Mouse (Mus musculus) limb, embryonic 13.5 days (tissue): Measurements from ENCODE around the gene B3gnt7. TPM values are rescaled to one million over a fixed set of nuclear protein-coding genes. Genes with fewer than 3 reads are reported as not detected.

ENCODE experiments used
- ATAC-seq: fragments of 200-750 bp; cut with Nextera tagmentation; 2 replicates; pipeline ENCODE4 v1.8.0; 2017; ENCODE audit warnings: low read depth, moderate number of reproducible peaks, moderate TSS enrichment; ENCODE audit not compliant: low FRiP score
- H3K27ac ChIP-seq: fragments of 300-500 bp; sonication (generic); 2 replicates; pipeline ENCODE4 v1.5.1; 2015; ENCODE audit warnings: inconsistent platforms, mild to moderate bottlenecking, moderate library complexity
- H3K27me3 ChIP-seq: fragments of 300-500 bp; sonication (generic); 2 replicates; pipeline ENCODE4 v1.6.1; 2015; ENCODE audit warnings: mild to moderate bottlenecking, inconsistent platforms
- H3K36me3 ChIP-seq: fragments of 300-500 bp; sonication (generic); 2 replicates; pipeline ENCODE4 v1.6.1; 2015; ENCODE audit warnings: inconsistent platforms, mild to moderate bottlenecking, moderate library complexity
- H3K4me1 ChIP-seq: fragments of 300-500 bp; sonication (generic); 2 replicates; pipeline ENCODE4 v1.6.1; 2015; ENCODE audit warnings: inconsistent platforms
- H3K4me2 ChIP-seq: fragments of 300-500 bp; sonication (generic); replicated peaks from 2 replicates; pipeline ENCODE4 v1.6.1; 2015; ENCODE audit warnings: inconsistent platforms, mild to moderate bottlenecking, moderate library complexity
- H3K4me3 ChIP-seq: fragments of 300-500 bp; sonication (generic); 2 replicates; pipeline ENCODE4 v1.5.1; 2015; ENCODE audit warnings: moderate library complexity, mild to moderate bottlenecking, inconsistent platforms
- H3K9ac ChIP-seq: fragments of 300-500 bp; sonication (generic); 2 replicates; pipeline ENCODE4 v1.6.1; 2015; ENCODE audit warnings: mild to moderate bottlenecking, inconsistent platforms
- H3K9me3 ChIP-seq: fragments of 300-500 bp; sonication (generic); 2 replicates; pipeline ENCODE4 v1.6.1; 2016; ENCODE audit warnings: inconsistent platforms
- WGBS: fragments of 180-500 bp; shearing (Covaris S2); methylation state at CpG from one replicate; pipeline ENCODE4 v1.1.7; 2015; 5-methylcytosine and 5-hydroxymethylcytosine counted together
- polyA plus RNA-seq: library from polyadenylated mRNA; unstranded; fragments of >200 nt; fragmentation: Nextera tagmentation; extraction: Ambion mirVana; gene quantifications from 2 replicates; pipeline ENCODE4 v1.2.1, GENCODE M21; 2015

Gene B3gnt7
- polyA plus RNA-seq, 1 experiment from 2014 or later, result 9.6 TPM

- Histone ChIP-seq H3K4me1 (no peaks in the 10 kb centered on the region), H3K9ac (no peak overlapping the region), H3K9me3 (no peaks in the 10 kb centered on the region), H3K36me3 (no peaks in the 10 kb centered on the region), H3K4me2 (no peak overlapping the region), H3K27ac (no peak overlapping the region), H3K4me3 (no peak overlapping the region), H3K27me3 (no peaks in the 10 kb centered on the region)
- 90% methylated on average over 5 of the region's 5 CpGs for WGBS
- no peak for ATAC-seq
These were observed 18.5 kb upstream of the B3gnt7 start for GRCm38 (mm10) chr1:86284101-86284500.

GRCm38 (mm10) chr1:86285295-86285694, 17.3 kb upstream of the B3gnt7 start:
- Histone ChIP-seq H3K36me3 (no peaks in the 10 kb centered on the region), H3K9ac (no peak overlapping the region), H3K27ac (no peak overlapping the region), H3K4me1 (no peaks in the 10 kb centered on the region), H3K9me3 (no peaks in the 10 kb centered on the region), H3K27me3 (no peaks in the 10 kb centered on the region), H3K4me3 (no peak overlapping the region), H3K4me2 (no peak overlapping the region)
- ATAC-seq, result no peak
- WGBS, result 78% methylated on average over 6 of the region's 6 CpGs

- H3K36me3 ChIP-seq, result no peaks in the 10 kb centered on the region
- H3K27ac ChIP-seq, result no peak overlapping the region
- 86% methylated on average over 4 of the region's 4 CpGs for WGBS
- H3K4me2 ChIP-seq, result no peak overlapping the region
- no peak overlapping the region for H3K4me3 ChIP-seq
- no peak for ATAC-seq
- H3K9ac ChIP-seq, result no peak overlapping the region
- no peaks in the 10 kb centered on the region for H3K9me3 ChIP-seq
- H3K4me1 ChIP-seq, result no peaks in the 10 kb centered on the region
- no peaks in the 10 kb centered on the region for H3K27me3 ChIP-seq
These were observed 15.2 kb upstream of the B3gnt7 start for GRCm38 (mm10) chr1:86287473-86287872.

GRCm38 (mm10) chr1:86290452-86290851, 12.2 kb upstream of the B3gnt7 start:
- Histone ChIP-seq H3K9me3 (no peaks in the 10 kb centered on the region), H3K4me1 (peaks cover 9% of the 10 kb centered on the region), H3K27me3 (no peaks in the 10 kb centered on the region), H3K27ac (no peak overlapping the region), H3K9ac (no peak overlapping the region), H3K4me3 (no peak overlapping the region), H3K4me2 (no peak overlapping the region), H3K36me3 (no peaks in the 10 kb centered on the region)
- no peak for ATAC-seq
- WGBS, result 68% methylated on average over 3 of the region's 3 CpGs

GRCm38 (mm10) chr1:86293091-86293490, 9.5 kb upstream of the B3gnt7 start:
- no peak overlapping the region for H3K9ac ChIP-seq
- H3K27me3 ChIP-seq, result no peaks in the 10 kb centered on the region
- H3K4me2 ChIP-seq, result no peak overlapping the region
- no peaks in the 10 kb centered on the region for H3K36me3 ChIP-seq
- no peak for ATAC-seq
- no peaks in the 10 kb centered on the region for H3K9me3 ChIP-seq
- no peak overlapping the region for H3K4me3 ChIP-seq
- H3K27ac ChIP-seq, result no peak overlapping the region
- WGBS, result 94% methylated on average over 3 of the region's 3 CpGs
- peaks cover 9% of the 10 kb centered on the region for H3K4me1 ChIP-seq

GRCm38 (mm10) chr1:86293868-86294267, 8.8 kb upstream of the B3gnt7 start:
- Histone ChIP-seq H3K4me1 (peaks cover 9% of the 10 kb centered on the region), H3K4me2 (no peak overlapping the region), H3K27ac (no peak overlapping the region), H3K27me3 (no peaks in the 10 kb centered on the region), H3K9me3 (no peaks in the 10 kb centered on the region), H3K4me3 (no peak overlapping the region), H3K9ac (no peak overlapping the region), H3K36me3 (no peaks in the 10 kb centered on the region)
- WGBS, result 95% methylated on average over 5 of the region's 5 CpGs
- ATAC-seq, result no peak

- 24% methylated on average over 4 of the region's 4 CpGs for WGBS
- peaks cover 9% of the 10 kb centered on the region for H3K4me1 ChIP-seq
- no peak overlapping the region for H3K4me3 ChIP-seq
- H3K27ac ChIP-seq, result no peak overlapping the region
- ATAC-seq, result peak; percentile 69
- no peaks in the 10 kb centered on the region for H3K9me3 ChIP-seq
- no peaks in the 10 kb centered on the region for H3K36me3 ChIP-seq
- no peaks in the 10 kb centered on the region for H3K27me3 ChIP-seq
- H3K9ac ChIP-seq, result peak overlapping the region; percentile 45
- no peak overlapping the region for H3K4me2 ChIP-seq
These were observed 8.2 kb upstream of the B3gnt7 start for GRCm38 (mm10) chr1:86294472-86294871.

- Histone ChIP-seq H3K4me3 (no peak overlapping the region), H3K27me3 (peaks cover 26% of the 10 kb centered on the region), H3K4me1 (peaks cover 35% of the 10 kb centered on the region), H3K9me3 (no peaks in the 10 kb centered on the region), H3K9ac (no peak overlapping the region), H3K27ac (no peak overlapping the region), H3K4me2 (no peak overlapping the region), H3K36me3 (0 out of 2 replicates have a peak, but pooled peaks cover under 1% of the 10 kb centered on the region)
- ATAC-seq, result no peak
- 6% methylated on average over 2 of the region's 2 CpGs for WGBS
These were observed 2.5 kb upstream of the B3gnt7 start for GRCm38 (mm10) chr1:86300093-86300492.

- no peak for ATAC-seq
- H3K9ac ChIP-seq, result no peak overlapping the region
These were observed 1.9 kb upstream of the B3gnt7 start for GRCm38 (mm10) chr1:86300731-86301130.

GRCm38 (mm10) chr1:86301221-86302091, 1.2 kb upstream of the B3gnt7 start:
- Histone ChIP-seq H3K4me1 (peaks cover 35% of the 10 kb centered on the region), H3K27me3 (peaks cover 29% of the 10 kb centered on the region), H3K9ac (no peak overlapping the region), H3K9me3 (no peaks in the 10 kb centered on the region), H3K36me3 (peaks cover 14% of the 10 kb centered on the region), H3K4me2 (no peak overlapping the region), H3K4me3 (no peak overlapping the region), H3K27ac (no peak overlapping the region)
- no peak for ATAC-seq
- WGBS, result 39% methylated on average over 6 of the region's 6 CpGs

More at GRCm38 (mm10) chr1:86300731-86301130, 1.9 kb upstream of the B3gnt7 start:
- peaks cover 7% of the 10 kb centered on the region for H3K36me3 ChIP-seq
- no peak overlapping the region for H3K4me2 ChIP-seq
- WGBS, result 50% methylated on average over 7 of the region's 7 CpGs
- H3K27me3 ChIP-seq, result peaks cover 29% of the 10 kb centered on the region
- H3K4me1 ChIP-seq, result peaks cover 35% of the 10 kb centered on the region
- H3K4me3 ChIP-seq, result no peak overlapping the region
- H3K9me3 ChIP-seq, result no peaks in the 10 kb centered on the region
- H3K27ac ChIP-seq, result no peak overlapping the region

- H3K4me2 ChIP-seq, result peak overlapping the region; percentile 94
- H3K4me3 ChIP-seq, result peak overlapping the region; percentile 59
- H3K9ac ChIP-seq, result peak overlapping the region; percentile 72
- H3K27ac ChIP-seq, result no peak overlapping the region
- ATAC-seq, result peak; percentile 85
- no peaks in the 10 kb centered on the region for H3K9me3 ChIP-seq
- H3K27me3 ChIP-seq, result peaks cover 29% of the 10 kb centered on the region
- peaks cover 16% of the 10 kb centered on the region for H3K36me3 ChIP-seq
- WGBS, result under 1% methylated on average over 65 of the region's 65 CpGs
- H3K4me1 ChIP-seq, result peaks cover 40% of the 10 kb centered on the region
These were observed 636 bp downstream of the B3gnt7 start for GRCm38 (mm10) chr1:86303063-86303872.

GRCm38 (mm10) chr1:86303873-86304250, 1.2 kb downstream of the B3gnt7 start:
- no peaks in the 10 kb centered on the region for H3K9me3 ChIP-seq
- 4% methylated on average over 16 of the region's 16 CpGs for WGBS
- H3K27me3 ChIP-seq, result peaks cover 29% of the 10 kb centered on the region
- no peak for ATAC-seq
- peak overlapping the region; percentile 72 for H3K9ac ChIP-seq
- H3K36me3 ChIP-seq, result peaks cover 16% of the 10 kb centered on the region
- no peak overlapping the region; the same call in 1 of the 2 replicates for H3K27ac ChIP-seq
- H3K4me3 ChIP-seq, result peak overlapping the region; percentile 59
- peak overlapping the region; percentile 94 for H3K4me2 ChIP-seq
- H3K4me1 ChIP-seq, result peaks cover 41% of the 10 kb centered on the region
